Mouse (Mus musculus) stomach, postnatal 0 days (tissue): ENCODE measurements at regions not wholly inside any gene's neighbourhood (a gene's known extent, or its start where the extent isn't known, plus 50 kb on each side); places are given as distances from the start of the nearest gene placed in this dataset.

ENCODE experiments used
- CTCF ChIP-seq: IDR thresholded peaks from 2 replicates; pipeline ENCODE4 v1.5.1; 2016; ENCODE audit warnings: antibody characterized with exemption, low read depth, mild to moderate bottlenecking, moderate library complexity
- EP300 ChIP-seq: optimal IDR thresholded peaks from 2 replicates; pipeline ENCODE3; 2016; ENCODE audit warnings: antibody characterized with exemption

- TF ChIP-seq CTCF (no peak), EP300 (no peak)
These were observed 120.6 kb upstream of the Eomes start for GRCm38 (mm10) chr9:118357406-118357805.
